Mouse (Mus musculus): Measurements from ENCODE around the gene Chit1. TPM values are rescaled to one million over a fixed set of nuclear protein-coding genes. Genes with fewer than 3 reads are reported as not detected.

The Chit1 gene
- 0.42 TPM in 2 replicates for polyA plus RNA-seq (2015; fragmentation: Nextera tagmentation; extraction: Ambion mirVana)

GRCm38 (mm10) chr1:134110979-134111378 lies at the start of gene Chit1:
TSS of gene Chit1 (plus strand) at chr1:134111242.
- Histone ChIP-seq H3K27me3 (peaks cover 3% of the 10 kb centered on the region), H3K4me3 (no peak within 1 kb of the TSS), H3K27ac (no peak within 1 kb of the TSS), H3K4me1 (replicated peaks) (no peaks in the 10 kb centered on the region), H3K9me3 (replicated peaks) (no peaks in the 10 kb centered on the region), H3K36me3 (no peaks in the 10 kb centered on the region), H3K4me2 (no peak within 1 kb of the TSS), H3K9ac (no peak within 1 kb of the TSS)
- no peak for ATAC-seq (replicated peaks; ENCODE audit: insufficient number of reproducible peaks, insufficient read depth, low FRiP score, low read depth)
- 80% methylated on average over 4 of the region's 4 CpGs for WGBS

- Histone ChIP-seq H3K9me3 (replicated peaks) (no peaks in the 10 kb centered on the region), H3K4me2 (no peak overlapping the region), H3K27me3 (no peaks in the 10 kb centered on the region), H3K9ac (no peak overlapping the region), H3K36me3 (no peaks in the 10 kb centered on the region), H3K27ac (peak overlapping the region; percentile 99), H3K4me3 (no peak overlapping the region), H3K4me1 (replicated peaks) (peaks cover 55% of the 10 kb centered on the region)
- no peak for ATAC-seq (replicated peaks; ENCODE audit: insufficient number of reproducible peaks, insufficient read depth, low FRiP score, low read depth)
- 79% methylated on average over 3 of the region's 3 CpGs for WGBS
Observed at GRCm38 (mm10) chr1:134061915-134062314, 49.1 kb upstream of the Chit1 start.

GRCm38 (mm10) chr1:134062411-134063085 lies 48.5 kb upstream of the Chit1 start:
- Histone ChIP-seq H3K36me3 (no peaks in the 10 kb centered on the region), H3K27me3 (no peaks in the 10 kb centered on the region), H3K9me3 (replicated peaks) (no peaks in the 10 kb centered on the region), H3K9ac (peak overlapping the region; percentile 10), H3K4me2 (peak overlapping the region; percentile 51), H3K4me3 (peak overlapping the region; percentile 9), H3K27ac (peak overlapping the region; percentile 99), H3K4me1 (replicated peaks) (peaks cover 59% of the 10 kb centered on the region)
- WGBS, result 13% methylated on average over 11 of the region's 11 CpGs
- ATAC-seq (replicated peaks; ENCODE audit: insufficient number of reproducible peaks, insufficient read depth, low FRiP score, low read depth), result no peak

GRCm38 (mm10) chr1:134063086-134063772 lies 47.8 kb upstream of the Chit1 start:
- peak overlapping the region; percentile 9 for H3K4me3 ChIP-seq
- no peaks in the 10 kb centered on the region for H3K27me3 ChIP-seq
- peaks cover 62% of the 10 kb centered on the region for H3K4me1 ChIP-seq (replicated peaks)
- peak overlapping the region; percentile 99 for H3K27ac ChIP-seq
- H3K36me3 ChIP-seq, result no peaks in the 10 kb centered on the region
- H3K9me3 ChIP-seq (replicated peaks), result no peaks in the 10 kb centered on the region
- peak overlapping the region; percentile 10 for H3K9ac ChIP-seq
- WGBS, result 3% methylated on average over 33 of the region's 33 CpGs
- peak; percentile 27 for ATAC-seq (replicated peaks; ENCODE audit: insufficient number of reproducible peaks, insufficient read depth, low FRiP score, low read depth)
- H3K4me2 ChIP-seq, result peak overlapping the region; percentile 51

- H3K4me1 ChIP-seq (replicated peaks), result peaks cover 62% of the 10 kb centered on the region
- peak overlapping the region; percentile 51 for H3K4me2 ChIP-seq
- no peaks in the 10 kb centered on the region for H3K36me3 ChIP-seq
- H3K27ac ChIP-seq, result peak overlapping the region; percentile 99
- no peak for ATAC-seq (replicated peaks; ENCODE audit: insufficient number of reproducible peaks, insufficient read depth, low FRiP score, low read depth)
- 24% methylated on average over 9 of the region's 9 CpGs for WGBS
- H3K9me3 ChIP-seq (replicated peaks), result no peaks in the 10 kb centered on the region
- peak overlapping the region; percentile 10; the same call in 1 of the 2 replicates for H3K9ac ChIP-seq
- peak overlapping the region; percentile 9 for H3K4me3 ChIP-seq
- no peaks in the 10 kb centered on the region for H3K27me3 ChIP-seq
Observed at GRCm38 (mm10) chr1:134063773-134064125, 47.3 kb upstream of the Chit1 start.

GRCm38 (mm10) chr1:134064296-134064831 lies 46.7 kb upstream of the Chit1 start:
- Histone ChIP-seq H3K4me3 (no peak overlapping the region), H3K9ac (no peak overlapping the region), H3K27me3 (no peaks in the 10 kb centered on the region), H3K4me2 (no peak overlapping the region), H3K36me3 (no peaks in the 10 kb centered on the region), H3K4me1 (replicated peaks) (peaks cover 62% of the 10 kb centered on the region), H3K27ac (peak overlapping the region; percentile 99), H3K9me3 (replicated peaks) (no peaks in the 10 kb centered on the region)
- ATAC-seq (replicated peaks; ENCODE audit: insufficient number of reproducible peaks, insufficient read depth, low FRiP score, low read depth), result no peak
- 84% methylated on average over 2 of the region's 2 CpGs for WGBS

GRCm38 (mm10) chr1:134065241-134065809 lies 45.7 kb upstream of the Chit1 start:
- ATAC-seq (replicated peaks; ENCODE audit: insufficient number of reproducible peaks, insufficient read depth, low FRiP score, low read depth), result no peak
- no peak overlapping the region for H3K9ac ChIP-seq
- H3K4me1 ChIP-seq (replicated peaks), result peaks cover 58% of the 10 kb centered on the region
- no peak overlapping the region for H3K4me3 ChIP-seq
- no peaks in the 10 kb centered on the region for H3K9me3 ChIP-seq (replicated peaks)
- H3K27me3 ChIP-seq, result no peaks in the 10 kb centered on the region
- peak overlapping the region; percentile 99 for H3K27ac ChIP-seq
- no peak overlapping the region for H3K4me2 ChIP-seq
- H3K36me3 ChIP-seq, result no peaks in the 10 kb centered on the region
- WGBS, result 58% methylated on average over 4 of the region's 4 CpGs

GRCm38 (mm10) chr1:134066554-134066953 lies 44.5 kb upstream of the Chit1 start:
- Histone ChIP-seq H3K9ac (no peak overlapping the region), H3K36me3 (no peaks in the 10 kb centered on the region), H3K9me3 (replicated peaks) (no peaks in the 10 kb centered on the region), H3K4me2 (no peak overlapping the region), H3K27me3 (no peaks in the 10 kb centered on the region), H3K27ac (peak overlapping the region; percentile 45; the same call in 1 of the 2 replicates), H3K4me1 (replicated peaks) (peaks cover 55% of the 10 kb centered on the region), H3K4me3 (no peak overlapping the region)
- no peak for ATAC-seq (replicated peaks; ENCODE audit: insufficient number of reproducible peaks, insufficient read depth, low FRiP score, low read depth)
- 64% methylated on average over 3 of the region's 3 CpGs for WGBS

- 5% methylated on average over 8 of the region's 8 CpGs for WGBS
- H3K9me3 ChIP-seq (replicated peaks), result no peaks in the 10 kb centered on the region
- H3K4me1 ChIP-seq (replicated peaks), result peaks cover 52% of the 10 kb centered on the region
- H3K36me3 ChIP-seq, result no peaks in the 10 kb centered on the region
- no peak overlapping the region for H3K4me3 ChIP-seq
- ATAC-seq (replicated peaks; ENCODE audit: insufficient number of reproducible peaks, insufficient read depth, low FRiP score, low read depth), result peak; percentile 40
- H3K27me3 ChIP-seq, result no peaks in the 10 kb centered on the region
- no peak overlapping the region for H3K4me2 ChIP-seq
- no peak overlapping the region for H3K9ac ChIP-seq
- H3K27ac ChIP-seq, result peak overlapping the region; percentile 45; the same call in 1 of the 2 replicates
Observed at GRCm38 (mm10) chr1:134067143-134067619, 43.9 kb upstream of the Chit1 start.

GRCm38 (mm10) chr1:134070099-134070669 lies 40.9 kb upstream of the Chit1 start:
- Histone ChIP-seq H3K4me3 (no peak overlapping the region), H3K9me3 (replicated peaks) (no peaks in the 10 kb centered on the region), H3K27me3 (no peaks in the 10 kb centered on the region), H3K4me2 (no peak overlapping the region), H3K9ac (no peak overlapping the region), H3K27ac (peak overlapping the region; percentile 41; the same call in 1 of the 2 replicates), H3K4me1 (replicated peaks) (peaks cover 50% of the 10 kb centered on the region), H3K36me3 (peaks cover 3% of the 10 kb centered on the region; the same call in 1 of the 2 replicates)
- 62% methylated on average over 8 of the region's 8 CpGs for WGBS
- no peak for ATAC-seq (replicated peaks; ENCODE audit: insufficient number of reproducible peaks, insufficient read depth, low FRiP score, low read depth)
